Mouse (Mus musculus) stomach, embryonic 14.5 days (tissue): ENCODE measurements at regions not wholly inside any gene's neighbourhood (a gene's known extent, or its start where the extent isn't known, plus 50 kb on each side); places are given as distances from the start of the nearest gene placed in this dataset.

ENCODE experiments used
- ATAC-seq: fragments of 200-750 bp; cut with Nextera tagmentation; 2 replicates; pipeline ENCODE4 v1.8.0; 2017; ENCODE audit warnings: low read depth, moderate TSS enrichment; ENCODE audit not compliant: insufficient number of reproducible peaks, insufficient read depth, low FRiP score
- H3K27ac ChIP-seq: fragments of 300-500 bp; sonication (generic); 2 replicates; pipeline ENCODE4 v1.5.1; 2014; ENCODE audit warnings: mild to moderate bottlenecking, low read length, moderate library complexity, mixed read lengths
- H3K27me3 ChIP-seq: fragments of 300-500 bp; sonication (generic); 2 replicates; pipeline ENCODE4 v1.6.1; 2014; ENCODE audit warnings: low read length, control low read depth, mixed read lengths; ENCODE audit not compliant: control insufficient read depth, insufficient read depth
- H3K36me3 ChIP-seq: fragments of 300-500 bp; sonication (generic); 2 replicates; pipeline ENCODE4 v1.6.1; 2014; ENCODE audit warnings: mild to moderate bottlenecking, control low read depth, low read length, moderate library complexity, mixed read lengths; ENCODE audit not compliant: control insufficient read depth, insufficient read depth
- H3K4me1 ChIP-seq: fragments of 300-500 bp; sonication (generic); 2 replicates; pipeline ENCODE4 v1.6.1; 2014; ENCODE audit warnings: low read length, control low read depth, mixed read lengths; ENCODE audit not compliant: control insufficient read depth, insufficient read depth
- H3K4me2 ChIP-seq: fragments of 300-500 bp; sonication (generic); replicated peaks from 2 replicates; pipeline ENCODE4 v1.6.1; 2014; ENCODE audit warnings: low read depth, low read length, control low read depth
- H3K4me3 ChIP-seq: fragments of 300-500 bp; sonication (generic); 2 replicates; pipeline ENCODE4 v1.5.1; 2014; ENCODE audit warnings: low read depth, low read length, control low read depth
- H3K9ac ChIP-seq: fragments of 300-500 bp; sonication (generic); replicated peaks from 2 replicates; pipeline ENCODE4 v1.6.1; 2014; ENCODE audit warnings: low read depth, mild to moderate bottlenecking, control low read depth, low read length, moderate library complexity, mixed read lengths
- H3K9me3 ChIP-seq: fragments of 300-500 bp; sonication (generic); 2 replicates; pipeline ENCODE4 v1.6.1; 2016; ENCODE audit warnings: low read depth, low read length, control low read depth; ENCODE audit not compliant: control insufficient read depth
- WGBS: fragments of 180-500 bp; shearing (Covaris S2); extraction: QIAGEN DNeasy Blood & Tissue Kit; methylation state at CpG from one replicate; pipeline ENCODE4 v1.1.7; 2014; 5-methylcytosine and 5-hydroxymethylcytosine counted together

- H3K36me3 ChIP-seq: no peaks in the 10 kb centered on the region
- H3K9me3 ChIP-seq: no peaks in the 10 kb centered on the region
- H3K27ac ChIP-seq: no peak overlapping the region
- H3K4me2 ChIP-seq: no peak overlapping the region
- no peak overlapping the region for H3K9ac ChIP-seq
- no peak overlapping the region for H3K4me3 ChIP-seq
- no peak for ATAC-seq
- no peaks in the 10 kb centered on the region for H3K4me1 ChIP-seq
- WGBS: 63% methylated on average over 1 of the region's 1 CpGs
- no peaks in the 10 kb centered on the region for H3K27me3 ChIP-seq
Measured at GRCm38 (mm10) chr14:53910871-53911270, 343.0 kb downstream of the Dad1 start.

- H3K4me3 ChIP-seq: no peak overlapping the region
- H3K9ac ChIP-seq: no peak overlapping the region
- no peaks in the 10 kb centered on the region for H3K36me3 ChIP-seq
- no peak for ATAC-seq
- H3K4me2 ChIP-seq: no peak overlapping the region
- no peaks in the 10 kb centered on the region for H3K9me3 ChIP-seq
- 71% methylated on average over 3 of the region's 3 CpGs for WGBS
- no peak overlapping the region for H3K27ac ChIP-seq
- H3K4me1 ChIP-seq: no peaks in the 10 kb centered on the region
- no peaks in the 10 kb centered on the region for H3K27me3 ChIP-seq
Measured at GRCm38 (mm10) chr14:53904578-53904977, 349.3 kb downstream of the Dad1 start.

- Histone ChIP-seq H3K4me1 (no peaks in the 10 kb centered on the region), H3K9ac (no peak overlapping the region), H3K36me3 (no peaks in the 10 kb centered on the region), H3K9me3 (no peaks in the 10 kb centered on the region), H3K4me3 (no peak overlapping the region), H3K27ac (no peak overlapping the region), H3K27me3 (no peaks in the 10 kb centered on the region), H3K4me2 (no peak overlapping the region)
- ATAC-seq: no peak
- 79% methylated on average over 1 of the region's 1 CpGs for WGBS
Measured at GRCm38 (mm10) chr14:53901103-53901502, 352.8 kb downstream of the Dad1 start.

GRCm38 (mm10) chr14:53881304-53881703 is 372.6 kb downstream of the Dad1 start:
- no peaks in the 10 kb centered on the region for H3K27me3 ChIP-seq
- no peak overlapping the region for H3K4me3 ChIP-seq
- no peak for ATAC-seq
- H3K36me3 ChIP-seq: no peaks in the 10 kb centered on the region
- H3K9ac ChIP-seq: no peak overlapping the region
- H3K9me3 ChIP-seq: no peaks in the 10 kb centered on the region
- H3K27ac ChIP-seq: no peak overlapping the region
- no peak overlapping the region for H3K4me2 ChIP-seq
- no peaks in the 10 kb centered on the region for H3K4me1 ChIP-seq
- WGBS: 7% methylated on average over 3 of the region's 3 CpGs

GRCm38 (mm10) chr14:53876581-53876980 is 377.3 kb downstream of the Dad1 start:
- 65% methylated on average over 7 of the region's 7 CpGs for WGBS
- Histone ChIP-seq H3K9me3 (no peaks in the 10 kb centered on the region), H3K4me2 (no peak overlapping the region), H3K9ac (no peak overlapping the region), H3K36me3 (no peaks in the 10 kb centered on the region), H3K27ac (no peak overlapping the region), H3K4me3 (no peak overlapping the region), H3K27me3 (no peaks in the 10 kb centered on the region), H3K4me1 (no peaks in the 10 kb centered on the region)
- ATAC-seq: no peak

GRCm38 (mm10) chr14:53875736-53876135 is 378.2 kb downstream of the Dad1 start:
- ATAC-seq: no peak
- 59% methylated on average over 6 of the region's 6 CpGs for WGBS
- Histone ChIP-seq H3K9me3 (no peaks in the 10 kb centered on the region), H3K4me1 (no peaks in the 10 kb centered on the region), H3K4me2 (no peak overlapping the region), H3K9ac (no peak overlapping the region), H3K27ac (no peak overlapping the region), H3K36me3 (no peaks in the 10 kb centered on the region), H3K27me3 (no peaks in the 10 kb centered on the region), H3K4me3 (no peak overlapping the region)

GRCm38 (mm10) chr14:53847049-53847448 is 406.9 kb downstream of the Dad1 start:
- Histone ChIP-seq H3K9me3 (no peaks in the 10 kb centered on the region), H3K4me2 (no peak overlapping the region), H3K4me1 (no peaks in the 10 kb centered on the region), H3K4me3 (no peak overlapping the region), H3K27ac (no peak overlapping the region), H3K27me3 (no peaks in the 10 kb centered on the region), H3K36me3 (no peaks in the 10 kb centered on the region), H3K9ac (no peak overlapping the region)
- 76% methylated on average over 7 of the region's 7 CpGs for WGBS
- no peak for ATAC-seq

GRCm38 (mm10) chr14:53845646-53846045 is 408.3 kb downstream of the Dad1 start:
- WGBS: 86% methylated on average over 9 of the region's 9 CpGs

GRCm38 (mm10) chr14:53832553-53832952 is 421.4 kb downstream of the Dad1 start:
- H3K9ac ChIP-seq: no peak overlapping the region
- WGBS: 83% methylated on average over 3 of the region's 3 CpGs
- no peaks in the 10 kb centered on the region for H3K4me1 ChIP-seq
- no peaks in the 10 kb centered on the region for H3K27me3 ChIP-seq
- H3K4me2 ChIP-seq: no peak overlapping the region
- H3K36me3 ChIP-seq: no peaks in the 10 kb centered on the region
- H3K27ac ChIP-seq: no peak overlapping the region
- H3K9me3 ChIP-seq: no peaks in the 10 kb centered on the region
- no peak for ATAC-seq
- no peak overlapping the region for H3K4me3 ChIP-seq

More at GRCm38 (mm10) chr14:53845646-53846045, 408.3 kb downstream of the Dad1 start:
- H3K27me3 ChIP-seq: no peaks in the 10 kb centered on the region
- no peak overlapping the region for H3K9ac ChIP-seq
- H3K4me3 ChIP-seq: no peak overlapping the region
- H3K9me3 ChIP-seq: no peaks in the 10 kb centered on the region
- ATAC-seq: no peak
- H3K4me1 ChIP-seq: no peaks in the 10 kb centered on the region
- H3K27ac ChIP-seq: no peak overlapping the region
- H3K4me2 ChIP-seq: no peak overlapping the region
- no peaks in the 10 kb centered on the region for H3K36me3 ChIP-seq
